In genomic region chr16:65017566-65017965, GRCm38 (mm10) we compare ENCODE assay signal across 24 mouse cellular contexts.
A peak's percentile ranks its signal among the peaks of the same experiment; 100 is the strongest.
DNase-seq lines count a peak whose midpoint lies in the region; ATAC-seq lines count a peak whose summit lies in the region.
"Had no signal": no experiment of that assay in that cellular context is flagged by ENCODE, and none has a peak within 500 bp of the region (broad histone marks: within the 10 kb centered on the region; RNA-seq: fewer than 3 reads in every experiment).

No protein-coding gene starts in this region.

- no peaks in the 10 kb centered on the region for H3K27me3 ChIP-seq in neural tube, embryonic 15.5 days (replicated peaks)
- H3K27me3 ChIP-seq: embryonic facial prominence, embryonic 15.5 days; neural tube, embryonic 13.5 days; stomach, embryonic 15.5 days had no signal

- H3K36me3 ChIP-seq in neural tube, embryonic 15.5 days = no peaks in the 10 kb centered on the region
- H3K36me3 ChIP-seq: embryonic facial prominence, embryonic 15.5 days; heart, embryonic 10.5 days; neural tube, embryonic 13.5 days; stomach, embryonic 15.5 days had no signal

- peak; percentile 36 for DNase-seq in embryo, embryonic 11 days
- no peak for DNase-seq in embryo, embryonic 9.5 days (ENCODE audit: extremely low spot score)
- peak; percentile 16 for DNase-seq in neural tube, embryonic 10.5 days (ENCODE audit: extremely low spot score, low spot score)
- peak; percentile 13 for DNase-seq in adipocyte (ENCODE audit: low spot score)
- peak; percentile 37 for DNase-seq in hindlimb bud, embryonic 11.5 days (ENCODE audit: extremely low spot score, low read depth, low spot score)
- DNase-seq in natural killer cell, adult 2 months (ENCODE audit: low spot score in 2 of 2) = no peak
- DNase-seq: adrenal gland, postnatal 25 days; cerebellum, adult 8-10 months; cerebellum, postnatal 36 days; kidney, adult 2 months; kidney, postnatal 4 days; lung, postnatal 4 days; midbrain, embryonic 14.5 days; right cerebral cortex, postnatal 4 days; thymus, adult 18-20 months; thymus, postnatal 4 days had no signal

- no peak overlapping the region for H3K27ac ChIP-seq in neural tube, embryonic 15.5 days (replicated peaks)
- H3K27ac ChIP-seq: embryonic facial prominence, embryonic 15.5 days; heart, embryonic 10.5 days; left cerebral cortex, adult 2 months; neural tube, embryonic 13.5 days; stomach, embryonic 15.5 days had no signal

- H3K9me3 ChIP-seq in neural tube, embryonic 15.5 days (replicated peaks) = no peaks in the 10 kb centered on the region
- H3K9me3 ChIP-seq: embryonic facial prominence, embryonic 15.5 days; heart, embryonic 10.5 days; neural tube, embryonic 13.5 days; stomach, embryonic 15.5 days had no signal

- 81% methylated on average over 1 of the region's 1 CpGs for WGBS in neural tube, embryonic 15.5 days

- ATAC-seq in neural tube, embryonic 15.5 days (ENCODE audit: low FRiP score) = no peak
- ATAC-seq: CD4-positive, CD25-positive, alpha-beta regulatory T cell, adult 4 months; forebrain, embryonic 14.5 days had no signal

- no peaks in the 10 kb centered on the region for H3K4me1 ChIP-seq in neural tube, embryonic 15.5 days
- H3K4me1 ChIP-seq: embryonic facial prominence, embryonic 15.5 days; heart, embryonic 10.5 days; neural tube, embryonic 13.5 days; stomach, embryonic 15.5 days had no signal

- H3K9ac ChIP-seq in neural tube, embryonic 15.5 days (replicated peaks) = no peak overlapping the region
- H3K9ac ChIP-seq: embryonic facial prominence, embryonic 15.5 days; neural tube, embryonic 13.5 days; stomach, embryonic 15.5 days had no signal

- H3K4me2 ChIP-seq in neural tube, embryonic 15.5 days = no peak overlapping the region
- H3K4me2 ChIP-seq: embryonic facial prominence, embryonic 15.5 days; neural tube, embryonic 13.5 days; stomach, embryonic 15.5 days had no signal

- no peak overlapping the region for H3K4me3 ChIP-seq in neural tube, embryonic 15.5 days (replicated peaks)
- H3K4me3 ChIP-seq: embryonic facial prominence, embryonic 15.5 days; heart, embryonic 10.5 days; left cerebral cortex, adult 2 months; neural tube, embryonic 13.5 days; stomach, embryonic 15.5 days had no signal

Comparison
In these comparisons a context has a peak if more than half of its experiments do, and no peak if none do; other contexts are left out.
1. DNase-seq: peak in embryo, embryonic 11 days (single experiment), neural tube, embryonic 10.5 days (single experiment), adipocyte (single experiment) and hindlimb bud, embryonic 11.5 days (single experiment); none in embryo, embryonic 9.5 days (single experiment) and natural killer cell, adult 2 months (0 of 2).